Mouse (Mus musculus) limb, embryonic 15.5 days (tissue): Measurements from ENCODE around the gene Nedd9. TPM values are rescaled to one million over a fixed set of nuclear protein-coding genes. Genes with fewer than 3 reads are reported as not detected.
A peak's percentile ranks its signal among the peaks of the same experiment; 100 is the strongest.

Source experiments
- ATAC-seq: fragments of 200-750 bp; cut with Nextera tagmentation; 2 replicates; pipeline ENCODE4 v1.8.0; 2017; ENCODE audit warnings: low read depth, moderate TSS enrichment; ENCODE audit not compliant: insufficient number of reproducible peaks, low FRiP score, low TSS enrichment
- H3K27ac ChIP-seq: fragments of 300-500 bp; sonication (generic); 2 replicates; pipeline ENCODE4 v1.5.1; 2015; ENCODE audit warnings: moderate library complexity, mild to moderate bottlenecking, inconsistent platforms
- H3K27me3 ChIP-seq: fragments of 300-500 bp; sonication (generic); 2 replicates; pipeline ENCODE4 v1.6.1; 2015; ENCODE audit warnings: inconsistent platforms
- H3K36me3 ChIP-seq: fragments of 300-500 bp; sonication (generic); 2 replicates; pipeline ENCODE4 v1.6.1; 2015; ENCODE audit warnings: inconsistent platforms
- H3K4me1 ChIP-seq: fragments of 300-500 bp; sonication (generic); 2 replicates; pipeline ENCODE4 v1.6.1; 2015; ENCODE audit warnings: inconsistent platforms
- H3K4me2 ChIP-seq: fragments of 300-500 bp; sonication (generic); 2 replicates; pipeline ENCODE4 v1.6.1; 2015; ENCODE audit warnings: mild to moderate bottlenecking, inconsistent platforms
- H3K4me3 ChIP-seq: fragments of 300-500 bp; sonication (generic); 2 replicates; pipeline ENCODE4 v1.5.1; 2015; ENCODE audit warnings: mild to moderate bottlenecking, inconsistent platforms
- H3K9ac ChIP-seq: fragments of 300-500 bp; sonication (generic); 2 replicates; pipeline ENCODE4 v1.6.1; 2015; ENCODE audit warnings: inconsistent platforms
- H3K9me3 ChIP-seq: fragments of 300-500 bp; sonication (generic); 2 replicates; pipeline ENCODE4 v1.6.1; 2016; ENCODE audit warnings: inconsistent platforms
- WGBS: fragments of 180-500 bp; shearing (Covaris S2); methylation state at CpG from one replicate; pipeline ENCODE4 v1.1.7; 2015; 5-methylcytosine and 5-hydroxymethylcytosine counted together
- polyA plus RNA-seq: library from polyadenylated mRNA; unstranded; fragments of >200 nt; fragmentation: Nextera tagmentation; extraction: Ambion mirVana; gene quantifications from 2 replicates; pipeline ENCODE4 v1.2.1, GENCODE M21; 2015

The Nedd9 gene
- polyA plus RNA-seq, 1 experiment from 2014 or later, result 40.1 TPM

- Histone ChIP-seq H3K36me3 (no peaks in the 10 kb centered on the region), H3K27me3 (no peaks in the 10 kb centered on the region), H3K4me3 (no peak overlapping the region), H3K9me3 (no peaks in the 10 kb centered on the region), H3K4me2 (no peak overlapping the region), H3K4me1 (peaks cover 19% of the 10 kb centered on the region), H3K27ac (peak overlapping the region; percentile 55; the same call in 1 of the 2 replicates), H3K9ac (no peak overlapping the region)
- WGBS, result 23% methylated on average over 7 of the region's 7 CpGs
- peak; percentile 67; the same call in 1 of the 2 replicates for ATAC-seq
Measured at GRCm38 (mm10) chr13:41510631-41511419, 23.7 kb upstream of the Nedd9 start.

DNA sequence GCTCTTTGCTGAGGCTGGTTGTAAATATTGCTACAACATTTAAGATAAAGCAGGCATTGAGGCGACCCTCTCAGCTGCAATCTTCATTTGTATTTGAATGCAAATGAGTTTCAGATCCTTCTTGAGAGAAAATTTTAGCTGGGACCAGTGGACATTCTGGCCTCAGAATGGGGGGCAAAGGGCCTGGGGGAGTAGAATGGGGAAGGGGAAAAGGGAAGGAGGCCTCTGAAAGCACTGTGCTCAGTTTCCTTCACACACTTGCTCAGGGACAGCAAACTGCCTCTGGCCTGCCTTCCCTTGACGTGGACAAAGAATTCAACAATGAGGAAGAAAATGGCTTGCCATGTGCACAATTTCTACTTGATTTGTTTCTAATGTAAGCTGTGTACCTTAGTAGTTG is 18.4 kb upstream of the Nedd9 start:
- peaks cover 3% of the 10 kb centered on the region for H3K4me1 ChIP-seq
- H3K4me2 ChIP-seq, result no peak overlapping the region
- H3K9me3 ChIP-seq, result no peaks in the 10 kb centered on the region
- H3K27me3 ChIP-seq, result no peaks in the 10 kb centered on the region
- H3K9ac ChIP-seq, result no peak overlapping the region
- 85% methylated on average over 2 of the region's 2 CpGs for WGBS
- H3K4me3 ChIP-seq, result no peak overlapping the region
- no peaks in the 10 kb centered on the region for H3K36me3 ChIP-seq
- no peak overlapping the region for H3K27ac ChIP-seq
- ATAC-seq, result no peak

DNA sequence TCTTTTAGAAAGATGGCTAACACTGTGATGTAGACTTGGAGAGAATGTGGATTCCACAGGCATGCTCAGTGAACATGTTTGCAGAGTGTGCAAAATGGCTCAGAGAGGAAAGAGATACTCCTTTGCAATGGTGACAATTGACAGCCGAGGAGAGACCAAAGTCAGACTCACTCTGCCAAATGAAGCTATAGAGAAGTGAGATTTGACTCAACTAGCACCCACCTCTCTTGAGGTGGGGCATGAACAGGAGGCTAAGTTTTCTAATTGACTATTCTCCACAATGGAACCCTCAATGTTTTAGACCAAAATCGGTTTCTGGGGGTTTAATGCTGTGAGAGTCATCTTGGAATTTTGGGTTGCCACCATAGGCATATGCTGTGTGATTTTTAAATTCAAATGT is 17.8 kb upstream of the Nedd9 start:
- 0 out of 2 replicates have a peak, but pooled peaks cover 3% of the 10 kb centered on the region for H3K4me1 ChIP-seq
- no peaks in the 10 kb centered on the region for H3K36me3 ChIP-seq
- no peaks in the 10 kb centered on the region for H3K27me3 ChIP-seq
- H3K9ac ChIP-seq, result no peak overlapping the region
- ATAC-seq, result no peak
- no peak overlapping the region for H3K4me2 ChIP-seq
- 92% methylated on average over 2 of the region's 2 CpGs for WGBS
- H3K4me3 ChIP-seq, result no peak overlapping the region
- H3K9me3 ChIP-seq, result no peaks in the 10 kb centered on the region
- no peak overlapping the region for H3K27ac ChIP-seq

DNA sequence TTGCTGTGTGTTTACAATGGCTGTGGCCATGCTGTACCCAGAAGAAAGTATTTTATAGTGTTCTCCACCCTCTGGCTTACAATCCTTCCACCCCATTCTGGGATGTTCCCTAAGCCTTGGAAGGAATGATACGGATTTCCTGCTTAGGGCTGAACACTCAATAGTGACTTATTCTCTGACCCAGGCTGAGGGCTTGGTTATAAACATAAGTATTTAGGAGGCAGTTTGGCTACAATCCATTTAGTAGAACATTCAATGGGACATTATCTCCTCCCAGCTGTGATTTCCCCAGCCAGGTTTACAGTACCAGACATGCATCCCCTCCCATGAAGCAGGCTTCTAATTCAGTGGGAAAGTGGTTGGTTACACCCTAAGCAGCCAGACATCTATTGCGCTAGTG is 17.3 kb upstream of the Nedd9 start:
- ATAC-seq, result no peak
- Histone ChIP-seq H3K4me2 (no peak overlapping the region), H3K4me1 (0 out of 2 replicates have a peak, but pooled peaks cover 3% of the 10 kb centered on the region), H3K27ac (no peak overlapping the region), H3K9ac (no peak overlapping the region), H3K36me3 (no peaks in the 10 kb centered on the region), H3K4me3 (no peak overlapping the region), H3K9me3 (no peaks in the 10 kb centered on the region), H3K27me3 (no peaks in the 10 kb centered on the region)
- WGBS, result 82% methylated on average over 2 of the region's 2 CpGs

GRCm38 (mm10) chr13:41502917-41503301 is 15.7 kb upstream of the Nedd9 start:
- ATAC-seq, result no peak
- no peak overlapping the region for H3K27ac ChIP-seq
- no peaks in the 10 kb centered on the region for H3K36me3 ChIP-seq
- H3K27me3 ChIP-seq, result no peaks in the 10 kb centered on the region
- H3K9me3 ChIP-seq, result no peaks in the 10 kb centered on the region
- H3K9ac ChIP-seq, result no peak overlapping the region
- H3K4me2 ChIP-seq, result no peak overlapping the region
- WGBS, result 70% methylated on average over 2 of the region's 2 CpGs
- no peak overlapping the region for H3K4me3 ChIP-seq
- H3K4me1 ChIP-seq, result 0 out of 2 replicates have a peak, but pooled peaks cover 3% of the 10 kb centered on the region

DNA sequence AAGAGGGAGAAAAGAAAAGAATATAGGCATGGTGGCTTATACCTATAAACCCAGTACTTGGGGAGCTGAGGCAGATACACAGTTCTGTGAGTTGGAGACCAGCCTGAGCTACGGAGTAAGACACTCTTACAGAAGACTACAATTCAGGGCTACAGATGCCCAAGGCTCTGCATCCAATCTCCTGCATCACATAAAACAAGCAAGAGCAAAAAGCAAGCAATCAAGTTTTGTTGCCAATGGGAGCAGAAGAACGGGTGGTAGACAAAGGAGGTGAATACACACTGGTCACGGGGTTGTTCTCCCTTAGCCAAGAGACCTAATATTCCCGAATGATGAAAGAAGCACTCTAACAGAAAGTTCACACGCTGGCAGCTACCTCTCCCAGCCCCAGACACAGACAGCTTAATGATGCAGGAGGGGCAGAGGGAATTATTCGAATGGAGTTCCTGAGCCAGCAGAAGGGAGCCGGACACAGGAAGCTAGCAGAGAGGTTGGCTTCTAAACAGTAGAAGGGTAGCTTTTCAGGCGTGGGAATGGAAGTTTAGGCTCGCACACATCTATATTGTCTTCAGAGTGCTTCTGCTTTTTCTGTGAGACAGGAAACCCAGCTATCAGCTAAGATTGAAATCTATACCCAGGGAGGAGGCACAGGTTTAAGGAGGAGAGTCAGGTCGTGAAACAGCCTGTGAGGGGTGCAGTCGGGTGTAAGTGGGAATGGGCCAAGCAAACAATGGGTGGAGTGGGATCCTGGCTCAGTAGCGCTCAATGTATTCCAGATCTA is 15.2 kb upstream of the Nedd9 start:
- Histone ChIP-seq H3K4me1 (0 out of 2 replicates have a peak, but pooled peaks cover 3% of the 10 kb centered on the region), H3K27me3 (no peaks in the 10 kb centered on the region), H3K9ac (no peak overlapping the region), H3K9me3 (no peaks in the 10 kb centered on the region), H3K4me3 (no peak overlapping the region), H3K27ac (no peak overlapping the region), H3K36me3 (no peaks in the 10 kb centered on the region), H3K4me2 (no peak overlapping the region)
- WGBS, result 56% methylated on average over 12 of the region's 12 CpGs
- ATAC-seq, result no peak

GRCm38 (mm10) chr13:41500793-41501192 is 13.6 kb upstream of the Nedd9 start:
- no peaks in the 10 kb centered on the region for H3K36me3 ChIP-seq
- no peaks in the 10 kb centered on the region for H3K9me3 ChIP-seq
- no peak overlapping the region for H3K4me3 ChIP-seq
- 0 out of 2 replicates have a peak, but pooled peaks cover 3% of the 10 kb centered on the region for H3K4me1 ChIP-seq
- no peaks in the 10 kb centered on the region for H3K27me3 ChIP-seq
- WGBS, result 94% methylated on average over 3 of the region's 3 CpGs
- ATAC-seq, result no peak
- no peak overlapping the region for H3K9ac ChIP-seq
- H3K27ac ChIP-seq, result no peak overlapping the region
- H3K4me2 ChIP-seq, result no peak overlapping the region

DNA sequence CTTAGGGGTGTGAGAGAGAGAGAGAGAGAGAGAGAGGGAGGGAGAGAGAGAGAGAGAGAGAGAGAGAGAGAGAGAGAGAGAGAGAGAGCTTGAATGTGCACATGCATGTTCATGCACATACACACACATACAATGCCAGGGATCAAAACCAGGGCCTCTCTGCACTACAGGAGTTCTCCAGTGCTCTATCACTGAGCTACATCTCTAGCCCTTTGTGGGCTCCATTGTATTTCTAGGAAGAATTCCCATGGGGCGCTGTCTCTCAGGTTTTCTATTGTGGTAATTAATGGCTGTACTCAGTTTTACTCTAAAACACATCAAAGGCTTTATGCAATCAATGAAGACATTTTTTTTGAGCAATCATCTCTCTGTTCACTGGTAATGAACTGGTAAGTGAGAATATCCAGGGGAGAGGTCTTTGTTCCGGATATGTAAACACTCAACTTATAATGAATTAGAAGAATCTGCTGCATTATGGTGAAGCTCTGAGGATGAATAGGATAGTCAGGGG is 11.5 kb upstream of the Nedd9 start:
- Histone ChIP-seq H3K27ac (no peak overlapping the region), H3K27me3 (no peaks in the 10 kb centered on the region), H3K36me3 (no peaks in the 10 kb centered on the region), H3K4me2 (no peak overlapping the region), H3K4me1 (0 out of 2 replicates have a peak, but pooled peaks cover 3% of the 10 kb centered on the region), H3K4me3 (no peak overlapping the region), H3K9me3 (no peaks in the 10 kb centered on the region), H3K9ac (no peak overlapping the region)
- no peak for ATAC-seq
- 83% methylated on average over 2 of the region's 2 CpGs for WGBS

DNA sequence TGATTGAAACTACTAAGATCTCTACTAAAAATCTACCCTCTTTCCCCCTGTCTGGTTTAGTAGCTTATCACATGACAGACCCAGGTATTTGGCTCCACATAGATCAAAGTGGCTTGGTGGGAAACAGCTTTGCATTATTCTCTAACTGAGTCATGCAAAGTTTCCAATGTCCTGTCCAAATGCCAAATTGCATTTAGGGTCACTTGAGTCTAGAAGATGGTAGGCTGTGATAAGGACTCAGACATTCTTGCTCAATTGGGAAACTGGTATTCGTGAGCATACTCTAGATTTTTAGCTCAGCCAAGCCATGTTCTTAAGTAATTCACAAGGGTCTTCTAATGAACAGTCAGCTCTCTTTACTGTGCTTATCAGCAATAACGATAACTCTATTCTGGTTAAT is 7.5 kb upstream of the Nedd9 start:
- Histone ChIP-seq H3K4me3 (no peak overlapping the region), H3K4me1 (peaks cover 9% of the 10 kb centered on the region), H3K27ac (no peak overlapping the region), H3K4me2 (no peak overlapping the region), H3K27me3 (no peaks in the 10 kb centered on the region), H3K9me3 (no peaks in the 10 kb centered on the region), H3K9ac (no peak overlapping the region), H3K36me3 (no peaks in the 10 kb centered on the region)
- 86% methylated on average over 2 of the region's 2 CpGs for WGBS
- no peak for ATAC-seq

DNA sequence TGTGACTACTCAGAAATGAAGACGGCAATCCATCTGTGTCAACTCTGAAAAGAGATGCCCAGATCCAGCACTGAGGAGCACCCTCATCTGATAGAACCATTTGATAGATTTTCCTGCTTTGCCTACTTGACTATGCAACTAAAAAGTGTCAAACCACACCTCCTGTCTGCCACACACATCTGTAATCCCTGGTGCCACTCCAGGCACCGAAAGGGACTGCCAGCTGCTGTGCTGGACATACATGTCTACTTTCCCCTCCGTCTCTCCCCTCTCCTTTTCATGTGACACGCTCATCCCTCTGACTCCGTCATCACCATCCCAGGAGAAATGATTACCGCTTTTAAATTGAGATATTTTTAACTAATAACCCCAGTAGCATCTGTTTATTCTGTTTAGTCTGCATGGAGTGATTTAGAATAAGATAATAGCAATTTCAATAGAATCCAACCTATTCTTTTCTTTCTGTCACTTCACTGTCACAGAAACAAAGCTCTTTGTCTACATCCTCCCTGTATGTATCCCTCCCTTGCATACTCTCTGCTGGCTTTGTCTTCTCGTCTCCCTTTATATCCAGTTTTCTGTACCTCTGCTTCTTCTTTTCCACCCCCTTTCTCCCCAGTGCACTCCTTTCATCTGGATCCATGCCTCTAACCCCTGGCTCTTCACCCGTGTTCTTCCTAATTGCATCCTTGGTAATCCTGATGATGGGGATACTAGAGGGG is 5.0 kb upstream of the Nedd9 start:
- Histone ChIP-seq H3K4me3 (no peak overlapping the region), H3K36me3 (no peaks in the 10 kb centered on the region), H3K9me3 (no peaks in the 10 kb centered on the region), H3K27me3 (no peaks in the 10 kb centered on the region), H3K9ac (no peak overlapping the region), H3K4me1 (peaks cover 9% of the 10 kb centered on the region), H3K4me2 (no peak overlapping the region), H3K27ac (no peak overlapping the region)
- WGBS, result 79% methylated on average over 8 of the region's 8 CpGs
- ATAC-seq, result no peak

- no peak overlapping the region for H3K4me2 ChIP-seq
- H3K4me1 ChIP-seq, result peaks cover 9% of the 10 kb centered on the region
- no peaks in the 10 kb centered on the region for H3K9me3 ChIP-seq
- H3K9ac ChIP-seq, result no peak overlapping the region
- no peaks in the 10 kb centered on the region for H3K36me3 ChIP-seq
- no peak overlapping the region for H3K4me3 ChIP-seq
- no peak overlapping the region for H3K27ac ChIP-seq
- ATAC-seq, result no peak
- no peaks in the 10 kb centered on the region for H3K27me3 ChIP-seq
- 61% methylated on average over 7 of the region's 7 CpGs for WGBS
Measured at GRCm38 (mm10) chr13:41491522-41491921, 4.4 kb upstream of the Nedd9 start.
